Mouse (Mus musculus): ENCODE data around the gene Zcchc10. TPM values are rescaled to one million over a fixed set of nuclear protein-coding genes. Genes with fewer than 3 reads are reported as not detected.
A peak's percentile ranks its signal among the peaks of the same experiment; 100 is the strongest.
"Not testable (repeated sequence)": the region's sequence is repeated elsewhere in the genome, so short reads cannot be mapped to it uniquely, and the experiment has no call there.

Zcchc10 gene
- polyA plus RNA-seq, 1 experiment from 2014 or later: 26.9 TPM

DNA sequence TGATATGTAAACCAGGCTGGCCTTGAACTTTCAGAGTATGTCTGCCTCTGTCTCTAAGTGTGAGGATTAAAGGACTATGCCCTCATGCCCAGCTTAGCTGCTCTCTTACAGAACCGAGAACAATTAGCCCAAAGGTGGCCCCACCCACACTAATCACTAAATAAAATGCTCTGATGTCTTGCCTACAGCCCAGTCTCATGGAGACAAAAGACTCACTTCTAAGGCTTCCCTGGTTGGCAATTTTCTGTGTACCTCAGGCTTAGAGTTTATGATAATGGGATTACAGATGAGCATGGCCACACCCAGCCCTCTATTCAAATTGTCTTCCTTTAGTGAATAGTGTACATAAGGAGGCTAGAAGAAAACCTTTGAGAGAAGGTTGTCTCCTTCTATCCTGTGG is 13.1 kb upstream of the Zcchc10 start:
- Histone ChIP-seq H3K9me3 (ENCODE audit: control insufficient read depth, low read length) (no peaks in the 10 kb centered on the region), H3K27me3 (ENCODE audit: control insufficient read depth, insufficient read depth, low read length) (no peaks in the 10 kb centered on the region), H3K4me3 (ENCODE audit: low read depth, low read length) (no peak overlapping the region), H3K27ac (ENCODE audit: low read depth, low read length) (no peak overlapping the region), H3K9ac (ENCODE audit: low read length) (no peak overlapping the region), H3K4me2 (no peak overlapping the region), H3K36me3 (ENCODE audit: control insufficient read depth, insufficient read depth, low read length) (no peaks in the 10 kb centered on the region), H3K4me1 (ENCODE audit: control insufficient read depth, insufficient read depth, low read length) (no peaks in the 10 kb centered on the region)
- no peak for ATAC-seq (ENCODE audit: low FRiP score)
- WGBS: 32% methylated on average over 1 of the region's 1 CpGs
- no peak for DNase-seq (ENCODE audit: low spot score, missing footprints)

DNA sequence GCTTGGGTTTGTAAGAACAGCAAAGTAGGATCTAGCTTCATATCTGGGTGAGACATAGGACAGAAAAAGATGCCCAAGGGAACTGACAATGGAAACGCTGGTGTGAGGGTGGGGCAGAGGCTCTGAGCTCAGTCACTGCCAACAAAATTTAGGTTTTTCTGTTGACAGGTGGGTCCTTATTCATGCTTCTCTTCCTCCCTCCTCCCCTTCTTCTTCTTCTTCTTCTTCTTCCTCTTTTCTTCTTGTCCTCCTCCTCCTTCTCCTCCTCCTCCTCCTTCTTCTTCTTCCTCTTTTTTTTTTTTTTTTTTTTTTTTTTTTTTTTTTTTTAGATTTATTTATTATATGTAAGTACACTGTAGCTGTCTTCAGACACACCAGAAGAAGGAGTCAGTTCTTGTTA is 11.7 kb upstream of the Zcchc10 start:
- not testable (repeated sequence) for H3K9me3 ChIP-seq (ENCODE audit: control insufficient read depth, low read length); H3K4me2 ChIP-seq; H3K4me3 ChIP-seq (ENCODE audit: low read depth, low read length); H3K27ac ChIP-seq (ENCODE audit: low read depth, low read length); H3K36me3 ChIP-seq (ENCODE audit: control insufficient read depth, insufficient read depth, low read length); DNase-seq (ENCODE audit: low spot score, missing footprints); ATAC-seq (ENCODE audit: low FRiP score); H3K4me1 ChIP-seq (ENCODE audit: control insufficient read depth, insufficient read depth, low read length); H3K9ac ChIP-seq (ENCODE audit: low read length); H3K27me3 ChIP-seq (ENCODE audit: control insufficient read depth, insufficient read depth, low read length)
- WGBS: 94% methylated on average over 1 of the region's 1 CpGs

DNA sequence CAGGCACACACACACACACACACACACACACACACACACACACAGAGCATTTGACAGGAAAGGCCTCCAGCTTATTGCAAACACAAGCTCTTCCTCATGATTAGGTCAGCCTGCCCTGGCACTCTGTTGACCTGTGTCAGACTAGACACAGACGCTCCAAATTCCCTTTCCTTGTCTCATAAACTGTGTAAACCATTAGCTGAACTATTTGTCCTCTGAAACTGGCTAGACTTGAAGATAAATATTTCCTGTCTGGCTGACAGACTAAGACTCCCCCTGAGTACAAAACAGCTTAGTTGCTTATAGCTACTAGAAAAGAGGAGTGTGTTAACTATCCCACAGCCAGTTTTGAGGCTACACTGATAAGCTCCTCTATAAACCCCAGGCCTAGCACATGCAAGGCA is 9.7 kb upstream of the Zcchc10 start:
- Histone ChIP-seq H3K36me3 (ENCODE audit: control insufficient read depth, insufficient read depth, low read length) (no peaks in the 10 kb centered on the region), H3K27me3 (ENCODE audit: control insufficient read depth, insufficient read depth, low read length) (no peaks in the 10 kb centered on the region), H3K27ac (ENCODE audit: low read depth, low read length) (no peak overlapping the region), H3K9me3 (ENCODE audit: control insufficient read depth, low read length) (no peaks in the 10 kb centered on the region), H3K4me1 (ENCODE audit: control insufficient read depth, insufficient read depth, low read length) (no peaks in the 10 kb centered on the region), H3K9ac (ENCODE audit: low read length) (no peak overlapping the region), H3K4me3 (ENCODE audit: low read depth, low read length) (no peak overlapping the region), H3K4me2 (no peak overlapping the region)
- WGBS: 89% methylated on average over 1 of the region's 1 CpGs
- ATAC-seq (ENCODE audit: low FRiP score): no peak
- DNase-seq (ENCODE audit: low spot score, missing footprints): no peak

DNA sequence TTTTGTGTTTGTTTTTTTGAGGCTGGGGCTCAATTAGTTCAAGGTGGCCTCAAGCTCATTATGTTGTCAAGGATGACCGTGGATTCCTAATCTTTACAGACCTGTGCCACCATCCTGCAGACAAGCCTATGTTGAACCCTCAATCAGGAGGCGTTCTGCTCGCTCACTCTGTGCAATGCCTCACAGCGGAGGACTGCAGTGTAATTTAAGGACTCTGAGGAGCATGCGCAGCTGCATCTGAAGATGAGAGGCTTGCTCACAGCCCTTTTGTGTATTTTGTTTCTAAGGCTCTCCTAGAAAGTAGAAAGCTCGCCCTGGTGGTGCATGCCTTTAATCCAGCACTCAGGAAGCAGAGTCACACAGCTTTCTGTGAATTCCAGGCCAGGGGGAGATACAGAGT is 7.5 kb upstream of the Zcchc10 start:
- no peak overlapping the region for H3K4me3 ChIP-seq (ENCODE audit: low read depth, low read length)
- no peaks in the 10 kb centered on the region for H3K9me3 ChIP-seq (ENCODE audit: control insufficient read depth, low read length)
- no peaks in the 10 kb centered on the region for H3K4me1 ChIP-seq (ENCODE audit: control insufficient read depth, insufficient read depth, low read length)
- H3K9ac ChIP-seq (ENCODE audit: low read length): no peak overlapping the region
- H3K27me3 ChIP-seq (ENCODE audit: control insufficient read depth, insufficient read depth, low read length): no peaks in the 10 kb centered on the region
- ATAC-seq (ENCODE audit: low FRiP score) (no peak), DNase-seq (ENCODE audit: low spot score, missing footprints) (peak; percentile 31)
- H3K4me2 ChIP-seq: no peak overlapping the region
- 61% methylated on average over 6 of the region's 6 CpGs for WGBS
- H3K36me3 ChIP-seq (ENCODE audit: control insufficient read depth, insufficient read depth, low read length): no peaks in the 10 kb centered on the region
- H3K27ac ChIP-seq (ENCODE audit: low read depth, low read length): no peak overlapping the region

DNA sequence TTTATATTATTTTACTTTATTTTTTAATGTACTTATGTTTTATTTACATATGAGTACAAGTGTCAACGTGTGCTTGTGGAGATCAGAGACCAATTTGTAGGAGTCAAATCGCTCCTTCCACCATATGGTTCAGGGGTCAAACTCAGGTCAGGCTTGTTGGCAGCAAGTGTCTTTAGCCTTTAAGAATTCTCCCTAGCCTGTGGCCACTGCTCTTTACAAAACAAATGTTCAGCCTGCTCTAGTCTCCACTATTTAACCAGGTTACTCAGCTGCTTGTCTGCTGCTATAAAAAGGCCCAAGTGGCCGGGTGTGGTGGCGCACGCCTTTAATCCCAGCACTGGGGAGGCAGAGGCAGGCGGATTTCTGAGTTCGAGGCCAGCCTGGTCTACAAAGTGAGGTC is 6.4 kb upstream of the Zcchc10 start:
- H3K9ac ChIP-seq (ENCODE audit: low read length): no peak overlapping the region
- WGBS: 87% methylated on average over 7 of the region's 7 CpGs
- no peak overlapping the region for H3K4me2 ChIP-seq
- no peaks in the 10 kb centered on the region for H3K36me3 ChIP-seq (ENCODE audit: control insufficient read depth, insufficient read depth, low read length)
- no peak overlapping the region for H3K4me3 ChIP-seq (ENCODE audit: low read depth, low read length)
- ATAC-seq (ENCODE audit: low FRiP score) (no peak), DNase-seq (ENCODE audit: low spot score, missing footprints) (peak; percentile 61)
- H3K9me3 ChIP-seq (ENCODE audit: control insufficient read depth, low read length): no peaks in the 10 kb centered on the region
- H3K27ac ChIP-seq (ENCODE audit: low read depth, low read length): no peak overlapping the region
- no peaks in the 10 kb centered on the region for H3K4me1 ChIP-seq (ENCODE audit: control insufficient read depth, insufficient read depth, low read length)
- H3K27me3 ChIP-seq (ENCODE audit: control insufficient read depth, insufficient read depth, low read length): no peaks in the 10 kb centered on the region

DNA sequence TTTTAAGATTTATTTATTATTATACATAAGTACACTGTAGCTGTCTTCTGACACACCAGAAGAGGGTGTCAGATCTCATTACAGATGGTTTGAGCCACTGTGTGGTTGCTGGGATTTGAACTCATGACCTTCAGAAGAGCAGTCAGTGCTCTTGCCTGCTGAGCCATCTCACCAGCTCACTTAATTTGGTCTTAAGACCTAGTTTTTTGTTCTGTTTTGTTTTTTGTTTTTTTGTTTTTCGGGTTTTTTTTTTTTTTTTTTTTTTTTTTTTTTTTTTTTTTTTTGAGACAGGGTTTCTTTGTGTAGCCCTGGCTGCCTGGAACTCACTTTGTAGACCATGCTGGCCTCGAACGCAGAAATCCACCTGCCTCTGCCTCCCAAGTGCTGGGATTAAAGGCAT is 5.9 kb upstream of the Zcchc10 start:
- not testable (repeated sequence) for H3K4me2 ChIP-seq; H3K9ac ChIP-seq (ENCODE audit: low read length); H3K4me3 ChIP-seq (ENCODE audit: low read depth, low read length); ATAC-seq (ENCODE audit: low FRiP score); H3K27me3 ChIP-seq (ENCODE audit: control insufficient read depth, insufficient read depth, low read length); H3K9me3 ChIP-seq (ENCODE audit: control insufficient read depth, low read length); H3K36me3 ChIP-seq (ENCODE audit: control insufficient read depth, insufficient read depth, low read length); H3K4me1 ChIP-seq (ENCODE audit: control insufficient read depth, insufficient read depth, low read length); DNase-seq (ENCODE audit: low spot score, missing footprints); H3K27ac ChIP-seq (ENCODE audit: low read depth, low read length)
- 76% methylated on average over 3 of the region's 3 CpGs for WGBS

DNA sequence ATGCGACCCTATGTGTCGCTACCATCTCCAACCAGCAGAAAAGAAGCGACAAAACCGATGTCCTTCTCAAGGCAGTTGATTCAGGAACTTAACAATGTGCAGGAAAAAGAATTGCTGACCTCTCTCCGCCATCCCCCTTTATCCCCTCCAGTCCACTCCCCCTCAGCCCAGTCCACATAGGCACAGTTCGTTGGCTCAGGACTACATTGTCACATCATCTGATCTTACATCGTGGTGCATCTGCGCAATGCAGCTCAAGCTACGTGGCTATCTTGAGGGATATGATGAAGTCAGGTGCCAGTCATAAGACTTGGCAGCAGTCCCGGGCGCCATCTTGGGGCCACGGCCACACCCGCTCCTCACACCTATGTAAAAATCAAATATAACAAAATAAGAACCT is 4.6 kb upstream of the Zcchc10 start:
- 89% methylated on average over 13 of the region's 13 CpGs for WGBS
- not testable (repeated sequence) for H3K27ac ChIP-seq (ENCODE audit: low read depth, low read length); H3K9me3 ChIP-seq (ENCODE audit: control insufficient read depth, low read length); H3K9ac ChIP-seq (ENCODE audit: low read length); H3K4me3 ChIP-seq (ENCODE audit: low read depth, low read length); H3K4me1 ChIP-seq (ENCODE audit: control insufficient read depth, insufficient read depth, low read length); DNase-seq (ENCODE audit: low spot score, missing footprints); H3K27me3 ChIP-seq (ENCODE audit: control insufficient read depth, insufficient read depth, low read length); ATAC-seq (ENCODE audit: low FRiP score); H3K36me3 ChIP-seq (ENCODE audit: control insufficient read depth, insufficient read depth, low read length); H3K4me2 ChIP-seq

DNA sequence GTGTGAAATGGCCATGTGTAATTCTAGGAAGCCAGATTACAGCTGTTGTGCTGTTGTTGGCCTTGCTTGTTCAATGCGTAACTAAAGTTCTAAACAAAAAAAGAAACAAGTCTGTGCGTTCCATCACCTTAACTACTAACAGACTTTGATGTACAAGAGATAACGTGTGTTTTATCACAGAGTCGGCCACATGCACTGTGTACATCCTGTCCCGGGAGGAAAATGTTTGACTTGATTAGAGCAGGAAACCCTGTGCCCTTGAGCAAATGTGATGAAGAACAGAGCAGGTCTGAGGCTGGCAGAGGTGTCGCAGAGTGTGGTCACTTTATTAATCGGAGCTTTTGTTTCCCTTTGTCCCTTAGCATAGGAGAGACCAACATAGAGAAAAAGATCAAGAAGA is 5.8 kb downstream of the Zcchc10 start:
- no peak overlapping the region for H3K27ac ChIP-seq (ENCODE audit: low read depth, low read length)
- no peak overlapping the region for H3K4me3 ChIP-seq (ENCODE audit: low read depth, low read length)
- ATAC-seq (ENCODE audit: low FRiP score): no peak
- WGBS: 90% methylated on average over 7 of the region's 7 CpGs
- no peak overlapping the region for H3K9ac ChIP-seq (ENCODE audit: low read length)
- H3K4me1 ChIP-seq (ENCODE audit: control insufficient read depth, insufficient read depth, low read length): peaks cover 5% of the 10 kb centered on the region
- no peaks in the 10 kb centered on the region for H3K27me3 ChIP-seq (ENCODE audit: control insufficient read depth, insufficient read depth, low read length)
- H3K36me3 ChIP-seq (ENCODE audit: control insufficient read depth, insufficient read depth, low read length): peaks cover 13% of the 10 kb centered on the region
- peak; percentile 31 for DNase-seq (ENCODE audit: low spot score, missing footprints)
- no peaks in the 10 kb centered on the region for H3K9me3 ChIP-seq (ENCODE audit: control insufficient read depth, low read length)
- no peak overlapping the region for H3K4me2 ChIP-seq

DNA sequence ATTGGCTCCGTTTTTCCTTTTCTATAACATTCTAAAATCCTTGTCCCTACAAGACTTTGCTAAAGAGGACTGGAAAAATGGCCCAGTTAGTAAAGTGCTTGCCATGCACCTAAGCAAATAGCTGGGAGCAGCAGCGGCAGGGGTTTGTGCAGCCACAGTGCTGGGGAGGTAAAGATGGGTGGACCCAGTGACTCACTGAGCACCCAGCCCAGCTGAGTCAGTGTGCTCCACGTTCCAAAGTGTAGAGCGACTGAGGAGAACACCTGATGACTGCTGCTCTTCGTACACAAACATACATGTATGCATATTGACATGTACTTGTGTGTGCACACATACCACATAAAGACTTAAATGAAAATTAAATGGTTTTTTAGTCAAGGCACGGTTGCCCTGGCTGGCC is 6.6 kb downstream of the Zcchc10 start:
- peaks cover 13% of the 10 kb centered on the region for H3K36me3 ChIP-seq (ENCODE audit: control insufficient read depth, insufficient read depth, low read length)

More for the DNA sequence above, 6.6 kb downstream of the Zcchc10 start:
- WGBS: 97% methylated on average over 6 of the region's 6 CpGs
- Histone ChIP-seq H3K9ac (ENCODE audit: low read length) (no peak overlapping the region), H3K9me3 (ENCODE audit: control insufficient read depth, low read length) (no peaks in the 10 kb centered on the region), H3K27ac (ENCODE audit: low read depth, low read length) (no peak overlapping the region), H3K4me1 (ENCODE audit: control insufficient read depth, insufficient read depth, low read length) (no peaks in the 10 kb centered on the region), H3K4me2 (no peak overlapping the region), H3K4me3 (ENCODE audit: low read depth, low read length) (no peak overlapping the region), H3K27me3 (ENCODE audit: control insufficient read depth, insufficient read depth, low read length) (no peaks in the 10 kb centered on the region)
- no peak for ATAC-seq (ENCODE audit: low FRiP score)
- DNase-seq (ENCODE audit: low spot score, missing footprints): no peak
